Mouse (Mus musculus) small intestine, adult 2 months (tissue): ENCODE data around the gene Mfsd5. TPM values are rescaled to one million over a fixed set of nuclear protein-coding genes. Genes with fewer than 3 reads are reported as not detected.

Source experiments
- H3K27ac ChIP-seq: fragments of 200-500 bp; 2 replicates; pipeline ENCODE4 v1.5.1; 2012; ENCODE audit warnings: low read depth, low read length, control low read depth, inconsistent platforms; ENCODE audit not compliant: insufficient read depth
- H3K27me3 ChIP-seq: fragments of 200-500 bp; 2 replicates; pipeline ENCODE4 v1.6.1; 2012; ENCODE audit warnings: mild to moderate bottlenecking, moderate library complexity, low read length, inconsistent platforms; ENCODE audit not compliant: control insufficient read depth, insufficient read depth
- H3K36me3 ChIP-seq: fragments of 200-500 bp; 2 replicates; pipeline ENCODE4 v1.6.1; 2012; ENCODE audit warnings: mild to moderate bottlenecking, low read length, control low read depth, inconsistent platforms; ENCODE audit not compliant: control insufficient read depth, insufficient read depth
- H3K4me1 ChIP-seq: fragments of 200-500 bp; 2 replicates; pipeline ENCODE4 v1.6.1; 2012; ENCODE audit warnings: low read length, inconsistent platforms, mixed read lengths; ENCODE audit not compliant: control insufficient read depth, insufficient read depth, insufficient read length
- H3K4me3 ChIP-seq: fragments of 200-500 bp; 2 replicates; pipeline ENCODE4 v1.5.1; 2012; ENCODE audit warnings: low read depth, mild to moderate bottlenecking, control low read depth, inconsistent platforms, low read length, moderate library complexity
- CTCF ChIP-seq: fragments of 200-500 bp; IDR thresholded peaks from 2 replicates; pipeline ENCODE4 v1.5.1; 2012; ENCODE audit warnings: low read depth, mild to moderate bottlenecking, control low read depth, inconsistent platforms, low read length, moderate library complexity, mixed read lengths; ENCODE audit not compliant: insufficient replicate concordance, insufficient read length; ENCODE audit errors: extremely low read depth
- POLR2A ChIP-seq: fragments of 200-500 bp; IDR thresholded peaks from 2 replicates; pipeline ENCODE4 v1.6.1; 2012; ENCODE audit warnings: low read depth, mild to moderate bottlenecking, control low read depth, inconsistent platforms, low read length, moderate library complexity
- WGBS: fragments of 180-500 bp; shearing (Covaris S2); methylation state at CpG from one replicate; pipeline ENCODE4 v1.1.7; 2018; 5-methylcytosine and 5-hydroxymethylcytosine counted together
- polyA plus RNA-seq: library from polyadenylated mRNA; depleted of rRNA; stranded (reverse); fragments of >200 nt; gene quantifications from 2 replicates; pipeline ENCODE4 v1.2.3, GENCODE M21; 2012

The Mfsd5 gene
- polyA plus RNA-seq, 1 experiment: 67.0 TPM

- Histone ChIP-seq H3K4me1 (peaks cover 19% of the 10 kb centered on the region), H3K27me3 (no peaks in the 10 kb centered on the region), H3K27ac (no peak overlapping the region), H3K4me3 (no peak overlapping the region), H3K36me3 (no peaks in the 10 kb centered on the region)
- TF ChIP-seq POLR2A (no peak), CTCF (no peak)
- 85% methylated on average over 14 of the region's 14 CpGs for WGBS
Observed at GRCm38 (mm10) chr15:102238543-102239259, 40.6 kb upstream of the Mfsd5 start.

- H3K27ac ChIP-seq: no peak overlapping the region
- no peaks in the 10 kb centered on the region for H3K27me3 ChIP-seq
- WGBS: 15% methylated on average over 9 of the region's 9 CpGs
- H3K4me1 ChIP-seq: peaks cover 20% of the 10 kb centered on the region
- TF ChIP-seq POLR2A (no peak), CTCF (peak; percentile 86)
- no peaks in the 10 kb centered on the region for H3K36me3 ChIP-seq
- no peak overlapping the region for H3K4me3 ChIP-seq
Observed at GRCm38 (mm10) chr15:102239260-102239590, 40.0 kb upstream of the Mfsd5 start.

- Histone ChIP-seq H3K27me3 (no peaks in the 10 kb centered on the region), H3K4me3 (no peak overlapping the region), H3K27ac (no peak overlapping the region), H3K4me1 (peaks cover 19% of the 10 kb centered on the region), H3K36me3 (no peaks in the 10 kb centered on the region)
- 83% methylated on average over 11 of the region's 11 CpGs for WGBS
- TF ChIP-seq POLR2A: no peak; the same call in 1 of the 2 replicates
- TF ChIP-seq CTCF: no peak
Observed at GRCm38 (mm10) chr15:102239851-102240250, 39.4 kb upstream of the Mfsd5 start.

- 84% methylated on average over 4 of the region's 4 CpGs for WGBS
- Histone ChIP-seq H3K27me3 (no peaks in the 10 kb centered on the region), H3K4me1 (peaks cover 16% of the 10 kb centered on the region), H3K4me3 (no peak overlapping the region), H3K27ac (no peak overlapping the region), H3K36me3 (no peaks in the 10 kb centered on the region)
- no peak for TF ChIP-seq POLR2A
- TF ChIP-seq CTCF: no peak
Observed at GRCm38 (mm10) chr15:102240607-102241006, 38.6 kb upstream of the Mfsd5 start.

GRCm38 (mm10) chr15:102242404-102243228 is 36.6 kb upstream of the Mfsd5 start:
- Histone ChIP-seq H3K27ac (no peak overlapping the region), H3K4me3 (peak overlapping the region; percentile 52; the same call in 1 of the 2 replicates), H3K36me3 (no peaks in the 10 kb centered on the region), H3K27me3 (no peaks in the 10 kb centered on the region), H3K4me1 (peaks cover 13% of the 10 kb centered on the region)
- 75% methylated on average over 12 of the region's 12 CpGs for WGBS
- TF ChIP-seq POLR2A (no peak), CTCF (no peak)

GRCm38 (mm10) chr15:102243229-102244190 is 35.7 kb upstream of the Mfsd5 start:
- WGBS: 22% methylated on average over 22 of the region's 22 CpGs
- Histone ChIP-seq H3K27me3 (peaks cover 2% of the 10 kb centered on the region), H3K36me3 (no peaks in the 10 kb centered on the region), H3K27ac (peak overlapping the region; percentile 25; the same call in 1 of the 2 replicates), H3K4me3 (peak overlapping the region; percentile 52), H3K4me1 (peaks cover 15% of the 10 kb centered on the region)
- no peak for TF ChIP-seq POLR2A
- no peak for TF ChIP-seq CTCF
